ENCODE assay signal across 29 mouse cellular contexts in genomic region chr14:95256110-95256509, GRCm38 (mm10).
A peak's percentile ranks its signal among the peaks of the same experiment; 100 is the strongest.
DNase-seq lines count a peak whose midpoint lies in the region; ATAC-seq lines count a peak whose summit lies in the region.
"Had no signal": no experiment of that assay in that cellular context is flagged by ENCODE, and none has a peak within 500 bp of the region (broad histone marks: within the 10 kb centered on the region; RNA-seq: fewer than 3 reads in every experiment).

No protein-coding gene starts in this region.

- no peak overlapping the region for H3K27ac ChIP-seq in forebrain, embryonic 11.5 days (ENCODE audit: low read depth, low read length)
- no peak overlapping the region for H3K27ac ChIP-seq in forebrain, embryonic 16.5 days (ENCODE audit: low read length)
- no peak overlapping the region for H3K27ac ChIP-seq in midbrain, embryonic 14.5 days (replicated peaks; ENCODE audit: low read depth, low read length)
- no peak overlapping the region for H3K27ac ChIP-seq in midbrain, embryonic 10.5 days (replicated peaks)
- H3K27ac ChIP-seq: embryonic facial prominence, embryonic 13.5 days; forebrain, embryonic 12.5 days; heart, embryonic 13.5 days; layer of hippocampus, adult 2 months; left cerebral cortex, adult 2 months; limb, embryonic 12.5 days; liver, embryonic 15.5 days; midbrain, embryonic 15.5 days; neural tube, embryonic 12.5 days; stomach, embryonic 15.5 days had no signal

- H3K9ac ChIP-seq in forebrain, embryonic 11.5 days (ENCODE audit: low read length), result no peak overlapping the region
- no peak overlapping the region for H3K9ac ChIP-seq in forebrain, embryonic 16.5 days (replicated peaks; ENCODE audit: low read depth, low read length)
- H3K9ac ChIP-seq in midbrain, embryonic 14.5 days (replicated peaks; ENCODE audit: low read length), result no peak overlapping the region
- H3K9ac ChIP-seq: embryonic facial prominence, embryonic 13.5 days; forebrain, embryonic 12.5 days; heart, embryonic 13.5 days; limb, embryonic 12.5 days; liver, embryonic 15.5 days; lung, embryonic 14.5 days; midbrain, embryonic 15.5 days; neural tube, embryonic 12.5 days; stomach, embryonic 15.5 days had no signal

- no peak overlapping the region for H3K4me2 ChIP-seq in forebrain, embryonic 11.5 days (ENCODE audit: low read depth, low read length, severe bottlenecking)
- H3K4me2 ChIP-seq in forebrain, embryonic 16.5 days (ENCODE audit: low read length), result no peak overlapping the region
- no peak overlapping the region for H3K4me2 ChIP-seq in midbrain, embryonic 14.5 days (ENCODE audit: low read length)
- H3K4me2 ChIP-seq: embryonic facial prominence, embryonic 13.5 days; forebrain, embryonic 12.5 days; heart, embryonic 13.5 days; limb, embryonic 12.5 days; liver, embryonic 15.5 days; lung, embryonic 14.5 days; midbrain, embryonic 15.5 days; neural tube, embryonic 12.5 days; stomach, embryonic 15.5 days had no signal

- WGBS in forebrain, embryonic 11.5 days, result 40% methylated on average over 4 of the region's 4 CpGs
- WGBS in forebrain, embryonic 16.5 days, result 22% methylated on average over 4 of the region's 4 CpGs
- WGBS in midbrain, embryonic 14.5 days, result 25% methylated on average over 4 of the region's 4 CpGs
- 63% methylated on average over 4 of the region's 4 CpGs for WGBS in midbrain, embryonic 10.5 days

- no peaks in the 10 kb centered on the region for H3K36me3 ChIP-seq in forebrain, embryonic 11.5 days (ENCODE audit: control insufficient read depth, insufficient read depth, low read length)
- no peaks in the 10 kb centered on the region for H3K36me3 ChIP-seq in forebrain, embryonic 16.5 days (ENCODE audit: control insufficient read depth, insufficient read depth)
- H3K36me3 ChIP-seq in midbrain, embryonic 14.5 days (ENCODE audit: control insufficient read depth, insufficient read depth, low read length), result no peaks in the 10 kb centered on the region
- no peaks in the 10 kb centered on the region for H3K36me3 ChIP-seq in midbrain, embryonic 10.5 days
- H3K36me3 ChIP-seq: embryonic facial prominence, embryonic 13.5 days; forebrain, embryonic 12.5 days; heart, embryonic 13.5 days; limb, embryonic 12.5 days; liver, embryonic 15.5 days; midbrain, embryonic 15.5 days; neural tube, embryonic 12.5 days; stomach, embryonic 15.5 days had no signal

- H3K4me1 ChIP-seq in forebrain, embryonic 11.5 days (replicated peaks; ENCODE audit: control insufficient read depth, insufficient read depth, low read length), result no peaks in the 10 kb centered on the region
- no peaks in the 10 kb centered on the region for H3K4me1 ChIP-seq in forebrain, embryonic 16.5 days (replicated peaks; ENCODE audit: control insufficient read depth, insufficient read depth, low read length)
- H3K4me1 ChIP-seq in midbrain, embryonic 14.5 days (ENCODE audit: control insufficient read depth, insufficient read depth, low read length), result no peaks in the 10 kb centered on the region
- 0 out of 2 replicates have a peak, but pooled peaks cover 3% of the 10 kb centered on the region for H3K4me1 ChIP-seq in midbrain, embryonic 10.5 days
- H3K4me1 ChIP-seq: embryonic facial prominence, embryonic 13.5 days; forebrain, embryonic 12.5 days; heart, embryonic 13.5 days; limb, embryonic 12.5 days; liver, embryonic 15.5 days; midbrain, embryonic 15.5 days; neural tube, embryonic 12.5 days; stomach, embryonic 15.5 days had no signal

- ATAC-seq in forebrain, embryonic 11.5 days (replicated peaks; ENCODE audit: low FRiP score), result peak; percentile 77
- no peak for ATAC-seq in forebrain, embryonic 16.5 days
- no peak for ATAC-seq in midbrain, embryonic 14.5 days (ENCODE audit: low FRiP score, low TSS enrichment)
- ATAC-seq: hindbrain, embryonic 16.5 days; midbrain, embryonic 15.5 days; Patski had no signal

- no peaks in the 10 kb centered on the region for H3K9me3 ChIP-seq in forebrain, embryonic 11.5 days (ENCODE audit: control insufficient read depth, low read length)
- H3K9me3 ChIP-seq in forebrain, embryonic 16.5 days (ENCODE audit: control insufficient read depth, low read length), result no peaks in the 10 kb centered on the region
- no peaks in the 10 kb centered on the region for H3K9me3 ChIP-seq in midbrain, embryonic 14.5 days (ENCODE audit: control insufficient read depth, low read length)
- H3K9me3 ChIP-seq in midbrain, embryonic 10.5 days (replicated peaks), result no peaks in the 10 kb centered on the region
- H3K9me3 ChIP-seq: embryonic facial prominence, embryonic 13.5 days; forebrain, embryonic 12.5 days; heart, embryonic 13.5 days; limb, embryonic 12.5 days; liver, embryonic 15.5 days; midbrain, embryonic 15.5 days; neural tube, embryonic 12.5 days; stomach, embryonic 15.5 days had no signal

- H3K27me3 ChIP-seq in forebrain, embryonic 11.5 days (ENCODE audit: control insufficient read depth, insufficient read depth, low read length), result no peaks in the 10 kb centered on the region
- H3K27me3 ChIP-seq in forebrain, embryonic 16.5 days (replicated peaks; ENCODE audit: control insufficient read depth, insufficient read depth, low read length), result no peaks in the 10 kb centered on the region
- no peaks in the 10 kb centered on the region for H3K27me3 ChIP-seq in midbrain, embryonic 14.5 days (ENCODE audit: control insufficient read depth, insufficient read depth, low read length)
- H3K27me3 ChIP-seq in midbrain, embryonic 10.5 days (ENCODE audit: low read depth, poor library complexity, severe bottlenecking), result no peaks in the 10 kb centered on the region
- H3K27me3 ChIP-seq: embryonic facial prominence, embryonic 13.5 days; forebrain, embryonic 12.5 days; heart, embryonic 13.5 days; limb, embryonic 12.5 days; liver, embryonic 15.5 days; midbrain, embryonic 15.5 days; neural tube, embryonic 12.5 days; Patski; stomach, embryonic 15.5 days had no signal

- DNase-seq in adrenal gland, adult 2 months, result peak; percentile 7
- DNase-seq in adrenal gland, postnatal 25 days, result no peak
- DNase-seq in forebrain, embryonic 11.5 days (ENCODE audit: low spot score), result no peak
- DNase-seq in midbrain, embryonic 14.5 days, result peak; percentile 8
- DNase-seq in midbrain, embryonic 10.5 days (ENCODE audit: low spot score), result no peak
- no peak for DNase-seq in right cerebral cortex, postnatal 36 days (ENCODE audit: low spot score in 2 of 2)
- DNase-seq: cerebellum, adult 2 months; cerebellum, postnatal 25 days; gastrocnemius, postnatal 10 days; heart, postnatal 10 days; kidney, adult 2 months; kidney, postnatal 36 days; lung, embryonic 14.5 days; right cerebral cortex, postnatal 14 days had no signal

- H3K4me3 ChIP-seq in forebrain, embryonic 11.5 days (ENCODE audit: low read depth, low read length), result no peak overlapping the region
- no peak overlapping the region for H3K4me3 ChIP-seq in forebrain, embryonic 16.5 days (replicated peaks; ENCODE audit: low read length)
- H3K4me3 ChIP-seq in midbrain, embryonic 14.5 days (replicated peaks; ENCODE audit: low read depth, low read length), result no peak overlapping the region
- H3K4me3 ChIP-seq in midbrain, embryonic 10.5 days, result no peak overlapping the region
- H3K4me3 ChIP-seq: embryonic facial prominence, embryonic 13.5 days; erythroblast, embryonic 14.5 days; forebrain, embryonic 12.5 days; heart, embryonic 13.5 days; layer of hippocampus, adult 2 months; left cerebral cortex, adult 2 months; limb, embryonic 12.5 days; liver, embryonic 15.5 days; midbrain, embryonic 15.5 days; myocyte; neural tube, embryonic 12.5 days; stomach, embryonic 15.5 days had no signal

Comparison
In these comparisons a context has a peak if more than half of its experiments do, and no peak if none do; other contexts are left out.
1. DNase-seq: peak in adrenal gland, adult 2 months (single experiment) and midbrain, embryonic 14.5 days (single experiment); none in adrenal gland, postnatal 25 days (single experiment), forebrain, embryonic 11.5 days (single experiment), midbrain, embryonic 10.5 days (single experiment) and right cerebral cortex, postnatal 36 days (0 of 2).